Mouse (Mus musculus) left cerebral cortex, adult 2 months (tissue): Measurements from ENCODE around the gene Mboat2. TPM values are rescaled to one million over a fixed set of nuclear protein-coding genes. Genes with fewer than 3 reads are reported as not detected.

Source experiments
- DNase-seq, 2 experiments: peaks; one replicate each; pipeline ENCODE4 v3.0.0; 2021 to 2022; ENCODE audit warnings: low spot score in 2 of 2, mixed read lengths in 1 of 2; ENCODE audit errors: extremely low spot score in 1 of 2
- H3K27ac ChIP-seq: fragments of 200-600 bp; 2 replicates; pipeline ENCODE4 v1.8.1; 2022
- H3K4me3 ChIP-seq: fragments of 200-600 bp; 2 replicates; pipeline ENCODE4 v1.8.1; 2022
- CTCF ChIP-seq: fragments of 200-600 bp; IDR thresholded peaks from 2 replicates; pipeline ENCODE4 v1.8.1; 2022; ENCODE audit warnings: antibody characterized with exemption, mild to moderate bottlenecking, moderate library complexity
- intact Hi-C: fragments of 180-260 bp; cut with DNase I; formaldehyde crosslinking; loops from one replicate; pipeline ENCODE4 v1.15.1; 2025
- total RNA-seq, 2 experiments: library from RNA; stranded (reverse); gene quantifications; 2 replicates each; pipeline ENCODE4 v1.2.3; 2021

Gene Mboat2
- total RNA-seq, 2 experiments from 2014 or later: 78.7 to 85.3 TPM

GRCm38 (mm10) chr12:25009957-25010356 lies 179.3 kb downstream of the Mboat2 start:
- intact Hi-C loops: no loop called here
- no peak overlapping the region for H3K4me3 ChIP-seq
- DNase-seq: no peak
- no peak for TF ChIP-seq CTCF
- H3K27ac ChIP-seq: no peak overlapping the region

- no peak for DNase-seq
- Histone ChIP-seq H3K4me3 (no peak overlapping the region), H3K27ac (no peak overlapping the region)
- TF ChIP-seq CTCF: no peak
- intact Hi-C loops: no loop called here
Observed at GRCm38 (mm10) chr12:25010416-25010815, 179.7 kb downstream of the Mboat2 start.

GRCm38 (mm10) chr12:25011733-25012367 lies 181.2 kb downstream of the Mboat2 start:
- Histone ChIP-seq H3K4me3 (no peak overlapping the region), H3K27ac (no peak overlapping the region)
- intact Hi-C loops: no loop called here
- no peak for TF ChIP-seq CTCF
- DNase-seq: no peak

GRCm38 (mm10) chr12:25012555-25013540 lies 182.2 kb downstream of the Mboat2 start:
- intact Hi-C loops: no loop called here
- H3K27ac ChIP-seq: no peak overlapping the region
- H3K4me3 ChIP-seq: no peak overlapping the region
- no peak for TF ChIP-seq CTCF
- no peak for DNase-seq

Other genes with a start within 250 kb of the Mboat2 start
- gene Klf11, start 179.6 kb upstream of the Mboat2 start, total RNA-seq: 1 to 10 TPM; 5.1 to 7.8 TPM
- 10 to 100 TPM; 15.2 to 20.0 TPM for gene Cys1, start 149.1 kb upstream of the Mboat2 start, total RNA-seq
- gene Rrm2, start 122.6 kb upstream of the Mboat2 start, total RNA-seq: 1 to 10 TPM; 1.9 to 2.2 TPM
- 100 to 1,000 TPM; 301 to 346 TPM for gene Kidins220, start 144.0 kb downstream of the Mboat2 start, total RNA-seq